Mouse (Mus musculus): ENCODE results near the gene Tnfrsf4. TPM values are rescaled to one million over a fixed set of nuclear protein-coding genes. Genes with fewer than 3 reads are reported as not detected.

Gene Tnfrsf4
- total RNA-seq (2021), result 1 to 10 TPM; 1.3 to 1.5 TPM

- intact Hi-C loops (cut with DNase I), result no loop called here
- DNase-seq, result no peak
These were observed at the start of gene Tnfrsf4 for GRCm38 (mm10) chr4:156013637-156014036. Gene Tnfrsf4 (plus strand): TSS chr4:156013843.

- intact Hi-C loops (cut with DNase I), result no loop called here
- DNase-seq, result no peak
These were observed 49.2 kb upstream of the Tnfrsf4 start for GRCm38 (mm10) chr4:155964396-155964795.

GRCm38 (mm10) chr4:155969043-155969653, 44.5 kb upstream of the Tnfrsf4 start:
- intact Hi-C loops (cut with DNase I), result no loop called here

GRCm38 (mm10) chr4:155970286-155970685, 43.4 kb upstream of the Tnfrsf4 start:
- intact Hi-C loops (cut with DNase I), result no loop called here
- DNase-seq, result peak; percentile 23

More at GRCm38 (mm10) chr4:155969043-155969653, 44.5 kb upstream of the Tnfrsf4 start:
- no peak for DNase-seq

GRCm38 (mm10) chr4:155972651-155973050, 41.0 kb upstream of the Tnfrsf4 start:
- no peak for DNase-seq
- intact Hi-C loops (cut with DNase I), result no loop called here

- intact Hi-C loops (cut with DNase I), result no loop called here
- no peak for DNase-seq
These were observed 40.4 kb upstream of the Tnfrsf4 start for GRCm38 (mm10) chr4:155973239-155973638.

GRCm38 (mm10) chr4:155981436-155982082, 32.1 kb upstream of the Tnfrsf4 start:
- intact Hi-C loops (cut with DNase I), result no loop called here
- DNase-seq, result no peak

- intact Hi-C loops (cut with DNase I), result no loop called here
- DNase-seq, result no peak
These were observed 29.9 kb upstream of the Tnfrsf4 start for GRCm38 (mm10) chr4:155983788-155984187.

- DNase-seq, result no peak
- intact Hi-C loops (cut with DNase I), result no loop called here
These were observed 22.3 kb upstream of the Tnfrsf4 start for GRCm38 (mm10) chr4:155991211-155991907.

- DNase-seq, result no peak
- intact Hi-C loops (cut with DNase I), result no loop called here
These were observed 21.8 kb upstream of the Tnfrsf4 start for GRCm38 (mm10) chr4:155991908-155992230.

- peak; percentile 85 for DNase-seq
These were observed 21.3 kb upstream of the Tnfrsf4 start, which contains the start of the genes B3galt6 and Sdf4 for GRCm38 (mm10) chr4:155992241-155992905. Gene B3galt6 (minus strand): TSS chr4:155992649. Gene Sdf4 (plus strand): TSS chr4:155992872.

GRCm38 (mm10) chr4:155992906-155993547, 20.6 kb upstream of the Tnfrsf4 start:
- intact Hi-C loops (cut with DNase I), result no loop called here
- peak; percentile 95 for DNase-seq

More at GRCm38 (mm10) chr4:155992241-155992905, 21.3 kb upstream of the Tnfrsf4 start, which contains the start of the genes B3galt6 and Sdf4:
- intact Hi-C loops (cut with DNase I), result no loop called here

GRCm38 (mm10) chr4:155993606-155994005, 20.0 kb upstream of the Tnfrsf4 start:
- intact Hi-C loops (cut with DNase I), result no loop called here
- DNase-seq, result no peak

GRCm38 (mm10) chr4:156004109-156004508, 9.5 kb upstream of the Tnfrsf4 start:
- DNase-seq, result no peak
- intact Hi-C loops (cut with DNase I), result no loop called here

- DNase-seq, result no peak
- intact Hi-C loops (cut with DNase I), result no loop called here
These were observed 5.3 kb upstream of the Tnfrsf4 start for GRCm38 (mm10) chr4:156008369-156008768.

- intact Hi-C loops (cut with DNase I), result no loop called here
- no peak for DNase-seq
These were observed 793 bp downstream of the Tnfrsf4 start for GRCm38 (mm10) chr4:156014436-156014835.

- intact Hi-C loops (cut with DNase I), result no loop called here
- peak; percentile 38 for DNase-seq
These were observed 6.1 kb downstream of the Tnfrsf4 start for GRCm38 (mm10) chr4:156019771-156020170.

- intact Hi-C loops (cut with DNase I), result no loop called here
- DNase-seq, result no peak
These were observed 7.7 kb downstream of the Tnfrsf4 start for GRCm38 (mm10) chr4:156021381-156021780.

- intact Hi-C loops (cut with DNase I), result no loop called here
These were observed 8.3 kb downstream of the Tnfrsf4 start for GRCm38 (mm10) chr4:156021942-156022419.

GRCm38 (mm10) chr4:156023520-156023919, 9.9 kb downstream of the Tnfrsf4 start:
- intact Hi-C loops (cut with DNase I), result no loop called here
- no peak for DNase-seq

More at GRCm38 (mm10) chr4:156021942-156022419, 8.3 kb downstream of the Tnfrsf4 start:
- no peak for DNase-seq

Data from left cerebral cortex, postnatal 4 days (tissue).